Mouse (Mus musculus): ENCODE data around the gene C1s2.

DNA sequence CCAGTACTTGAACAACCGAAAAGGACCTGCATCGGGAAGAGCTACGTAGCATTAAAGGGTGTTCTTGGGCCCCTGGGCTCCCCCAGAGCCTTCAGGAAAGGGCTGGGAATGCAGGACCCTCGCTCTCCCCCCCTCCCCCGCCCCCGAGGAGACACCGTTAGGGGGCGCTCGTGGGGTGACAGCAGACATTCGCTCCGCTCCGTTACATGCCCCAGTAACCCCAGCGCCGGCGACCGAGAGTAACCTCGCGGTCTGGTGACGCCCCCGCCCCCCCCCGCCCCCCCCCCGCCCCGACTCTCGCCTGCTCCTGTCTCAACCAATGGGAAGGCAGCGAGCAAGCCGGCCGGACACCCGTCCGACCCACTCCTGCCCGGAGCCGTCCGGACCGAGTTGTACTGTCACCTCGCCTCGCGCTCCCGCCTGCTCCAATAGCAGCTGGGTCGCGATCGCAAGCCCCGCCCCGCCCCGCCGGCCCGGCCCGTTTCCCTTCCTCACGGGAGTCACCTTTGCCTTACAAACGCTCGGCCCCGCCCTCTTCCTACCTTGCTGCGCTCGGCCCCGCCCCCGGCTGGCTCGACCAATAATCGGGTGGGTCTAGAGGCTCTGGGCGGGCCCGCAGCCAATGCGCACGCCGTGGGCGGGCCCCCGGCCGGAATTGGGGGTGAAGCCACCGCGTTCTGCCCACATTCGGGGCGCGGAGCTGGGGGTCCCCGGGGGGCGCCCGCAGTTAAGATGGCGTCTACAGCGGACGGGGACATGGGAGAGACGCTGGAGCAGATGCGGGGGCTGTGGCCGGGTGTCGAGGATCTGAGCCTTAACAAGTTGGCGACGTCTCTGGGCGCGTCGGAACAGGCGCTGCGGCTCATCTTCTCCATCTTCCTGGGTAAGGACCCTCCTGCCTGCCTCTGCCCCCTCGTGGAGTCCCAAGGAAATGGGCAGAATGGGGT, 26.9 kb upstream of the C1s2 start, which contains the start of gene Lpcat3:
- peak; percentile 84 for TF ChIP-seq CTCF (IDR thresholded peaks at IDR 0.05; ENCODE audit: low read depth)
- TF ChIP-seq EP300 (IDR thresholded peaks at IDR 0.05; ENCODE audit: low read depth) = no peak
